Mouse (Mus musculus) v-Abl transformed pro-B cells (cell line): ENCODE measurements around the gene Snx19.

Experiments used
- in situ Hi-C, 2 experiments: fragments of 400-800 bp; cut with MboI; formaldehyde crosslinking; loops; one replicate each; pipeline ENCODE4 v1.15.1; 2025; ENCODE audit not compliant: unreplicated experiment in 2 of 2

The Snx19 gene

DNA sequence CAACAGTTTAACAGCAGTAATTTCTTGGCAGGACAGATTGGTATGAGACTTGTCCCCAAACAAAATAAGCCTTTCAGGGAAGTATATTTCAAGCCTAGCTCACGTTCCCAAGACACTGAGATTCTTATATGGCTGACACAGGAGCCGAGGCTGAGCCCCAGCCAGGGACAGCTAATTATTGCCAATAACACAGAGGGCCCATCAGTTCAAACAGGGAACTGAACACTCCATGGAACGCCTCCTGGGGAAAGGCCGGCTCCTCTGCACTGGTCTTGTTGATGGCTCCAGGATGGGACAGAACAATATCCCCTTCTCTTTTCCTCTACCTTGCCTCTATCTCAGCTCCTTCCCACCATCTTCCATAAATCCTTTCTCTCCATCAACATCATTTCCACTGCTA is 53.1 kb downstream of the Snx19 start:
- in situ Hi-C loops = loop anchor here (5.0 to 25.0 kb wide), 4 partner anchors 462 to 1065 kb away; partner anchors contain the start of gene Adamts8 (in 2 of the 2)

DNA sequence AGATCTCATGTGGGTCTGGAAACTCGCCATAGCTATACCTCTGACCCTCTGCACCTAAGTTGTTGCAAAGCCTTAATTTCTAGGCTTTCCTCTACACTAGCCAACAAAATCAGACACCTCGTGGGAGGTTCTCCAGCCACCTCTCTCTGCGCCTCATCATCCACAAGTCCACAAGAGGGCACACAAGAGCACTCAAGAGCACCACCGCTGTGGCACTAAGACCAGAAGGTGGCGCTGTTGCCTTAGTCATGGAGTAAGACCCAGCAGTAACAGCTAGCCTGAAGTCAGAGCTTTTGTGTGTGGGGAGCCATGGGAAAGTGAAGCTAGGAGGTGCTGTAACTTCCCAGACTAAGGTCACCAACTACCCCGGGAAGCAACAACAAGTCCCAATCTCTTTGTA is 53.6 kb downstream of the Snx19 start:
- in situ Hi-C loops = loop anchor here (5.0 to 25.0 kb wide), 4 partner anchors 462 to 1064 kb away; partner anchors contain the start of gene Adamts8 (in 2 of the 2)

DNA sequence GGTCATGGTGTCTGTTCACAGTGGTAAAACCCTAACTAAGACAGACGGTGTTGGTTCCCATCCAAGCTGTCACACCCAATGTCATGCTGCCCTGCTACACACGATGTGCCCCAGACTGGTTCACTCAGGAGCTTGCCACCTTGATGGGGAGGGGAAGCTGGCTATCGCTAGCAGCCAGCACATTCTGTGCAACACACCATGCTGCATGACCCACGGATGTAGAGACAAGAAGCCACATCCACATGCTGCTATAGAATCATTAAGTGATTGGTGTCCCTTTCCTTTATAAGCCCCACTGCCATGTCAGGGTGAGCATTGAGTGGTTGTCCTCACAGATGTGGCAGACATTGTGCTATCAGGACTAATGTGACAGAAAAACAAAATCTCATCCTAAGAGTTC is 55.2 kb downstream of the Snx19 start:
- in situ Hi-C loops = loop anchor here (5.0 to 25.0 kb wide), 4 partner anchors 460 to 1063 kb away; partner anchors contain the start of gene Adamts8 (in 2 of the 2)

DNA sequence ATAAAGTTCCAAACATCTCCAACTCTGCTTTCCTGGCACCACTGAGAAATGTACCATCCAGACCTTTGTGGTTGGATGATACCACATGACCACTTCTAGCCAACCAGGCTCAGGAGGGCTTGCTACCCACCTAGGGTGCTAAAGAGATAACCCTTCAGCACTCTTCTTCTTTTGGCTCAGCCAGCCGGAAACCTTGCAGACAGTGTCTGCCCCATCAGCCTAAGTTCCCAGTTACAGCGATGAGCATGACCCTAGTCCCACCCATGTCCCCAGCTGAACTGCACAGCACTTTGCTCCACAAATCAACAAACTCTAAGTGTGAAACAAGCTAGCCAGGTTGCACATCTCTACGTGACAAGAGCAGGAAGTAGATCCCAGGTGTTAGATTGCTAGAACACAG is 57.3 kb downstream of the Snx19 start:
- in situ Hi-C loops = loop anchor here (5.0 to 25.0 kb wide), 4 partner anchors 458 to 1061 kb away; partner anchors contain the start of gene Adamts8 (in 2 of the 2)

DNA sequence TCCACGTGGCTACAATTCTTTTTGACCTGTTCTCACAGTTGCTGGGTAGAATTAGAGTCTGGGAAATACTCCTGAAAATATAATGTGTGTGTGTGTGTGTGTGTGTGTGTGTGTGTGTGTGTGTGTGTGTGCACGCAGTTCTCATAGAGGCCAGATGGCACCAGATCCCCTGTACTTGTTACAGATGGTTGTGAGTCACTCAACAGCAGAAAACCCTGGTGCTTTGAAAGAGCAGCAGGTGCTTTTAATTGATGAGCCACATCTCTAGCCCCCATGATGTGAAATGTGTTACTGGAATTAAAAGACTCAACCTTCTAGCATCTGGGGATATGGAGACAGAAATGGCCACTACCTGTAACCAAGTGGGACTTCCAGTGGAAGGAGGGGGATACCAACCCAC is 58.3 kb downstream of the Snx19 start:
- in situ Hi-C loops = loop anchor here (10.0 to 25.0 kb wide), 2 partner anchors 1052 to 1060 kb away; no protein-coding TSS in a partner anchor

DNA sequence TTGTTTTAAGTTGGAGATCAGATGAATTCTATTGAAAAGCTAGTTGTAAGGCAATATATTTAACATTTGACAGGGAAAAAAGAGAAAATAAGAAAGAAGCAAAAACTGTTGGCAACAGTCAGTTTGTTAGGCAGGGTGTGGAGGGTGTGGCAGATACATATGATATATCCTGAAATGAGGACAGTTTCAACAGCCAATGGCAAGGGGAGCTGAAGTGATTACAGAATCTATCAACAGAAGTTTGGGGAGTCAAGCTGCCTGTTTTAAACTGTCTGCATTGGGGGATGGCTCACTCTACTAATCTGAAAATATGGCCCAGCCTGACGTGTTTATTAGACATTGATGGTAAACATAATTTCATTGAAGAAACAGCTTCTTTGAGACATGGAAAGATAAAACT is 61.5 kb downstream of the Snx19 start:
- in situ Hi-C loops = loop anchor here (10.0 to 25.0 kb wide), 2 partner anchors 1049 to 1056 kb away; no protein-coding TSS in a partner anchor

DNA sequence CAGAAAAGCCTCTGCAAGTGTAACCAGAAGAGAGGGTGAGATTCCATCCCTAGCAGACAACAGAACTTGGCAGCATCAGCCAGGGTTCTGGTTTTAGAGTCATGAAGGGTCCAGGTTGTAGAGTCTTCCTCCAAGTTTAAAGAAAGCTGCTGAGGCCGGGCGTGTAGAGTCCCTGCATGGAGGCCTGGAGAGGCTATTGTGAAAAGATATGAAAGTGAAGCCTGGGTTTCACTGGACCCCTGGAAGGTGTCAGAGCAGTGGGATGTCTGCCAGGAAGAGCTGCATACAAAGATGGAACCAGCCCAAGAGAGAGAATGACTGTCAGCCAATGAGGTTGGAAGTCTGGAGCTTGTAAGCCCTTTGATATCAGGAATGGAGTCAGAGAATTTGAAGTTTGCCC is 67.5 kb downstream of the Snx19 start:
- in situ Hi-C loops = loop anchor here in 1 of 2 experiments (25.0 kb wide), 1 partner anchor 1043 kb away; no protein-coding TSS in a partner anchor

DNA sequence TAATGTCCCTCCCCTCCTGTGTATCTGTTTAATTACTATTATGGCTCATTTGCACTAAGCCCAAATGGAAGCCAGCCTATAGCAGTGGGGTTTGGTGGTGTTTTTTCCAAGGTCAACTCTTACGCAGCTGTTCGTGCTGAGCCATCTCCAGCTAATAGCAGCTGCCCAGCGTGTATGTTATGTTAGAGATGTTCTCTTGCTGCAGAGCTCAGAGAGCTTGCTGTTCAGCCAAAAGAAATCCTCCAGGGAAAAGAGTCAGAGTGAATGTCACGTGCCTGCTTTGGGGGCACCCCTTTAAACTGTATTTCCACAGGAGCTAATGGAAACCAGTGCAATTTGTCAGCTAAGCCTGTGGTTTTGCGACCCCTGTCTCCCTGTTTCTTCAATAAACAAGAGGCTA is 82.1 kb downstream of the Snx19 start:
- in situ Hi-C loops = no loop called here

DNA sequence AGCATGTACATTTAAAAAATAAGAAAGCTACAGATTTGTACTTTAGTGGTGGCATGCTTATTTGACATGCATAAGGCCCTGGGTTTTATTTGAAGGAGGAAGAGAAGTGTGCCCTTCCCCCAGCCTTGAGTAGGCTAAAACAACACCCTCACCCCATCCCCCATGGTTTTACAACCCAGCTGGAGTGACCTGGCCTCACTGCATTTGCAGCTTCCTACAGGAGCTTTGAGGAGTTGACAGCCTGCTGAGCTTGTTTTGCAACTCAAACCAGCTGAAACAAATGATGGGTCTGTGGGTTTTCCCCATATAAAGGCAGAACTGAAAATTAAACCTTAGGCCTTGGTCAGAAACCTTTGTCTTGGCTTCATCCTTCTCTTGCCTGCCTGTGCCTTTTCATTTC is 89.0 kb downstream of the Snx19 start:
- in situ Hi-C loops = no loop called here
